Mouse (Mus musculus) intestine, postnatal 0 days (tissue): ENCODE data around the gene Fau. TPM values are rescaled to one million over a fixed set of nuclear protein-coding genes. Genes with fewer than 3 reads are reported as not detected.

Source experiments
- ATAC-seq: fragments of 200-750 bp; cut with Nextera tagmentation; 2 replicates; pipeline ENCODE4 v1.8.0; 2017; ENCODE audit warnings: mild to moderate bottlenecking, moderate TSS enrichment, moderate library complexity
- H3K27ac ChIP-seq: fragments of 300-500 bp; sonication (generic); 2 replicates; pipeline ENCODE4 v1.5.1; 2014; ENCODE audit warnings: mild to moderate bottlenecking, low read depth, low read length, moderate library complexity
- H3K27me3 ChIP-seq: fragments of 300-500 bp; sonication (generic); replicated peaks from 2 replicates; pipeline ENCODE4 v1.6.1; 2014; ENCODE audit warnings: low read length, mixed read lengths; ENCODE audit not compliant: control insufficient read depth, insufficient read depth
- H3K36me3 ChIP-seq: fragments of 300-500 bp; sonication (generic); 2 replicates; pipeline ENCODE4 v1.6.1; 2014; ENCODE audit warnings: mild to moderate bottlenecking, moderate library complexity; ENCODE audit not compliant: control insufficient read depth, insufficient read depth
- H3K4me1 ChIP-seq: fragments of 300-500 bp; sonication (generic); replicated peaks from 2 replicates; pipeline ENCODE4 v1.6.1; 2014; ENCODE audit warnings: antibody characterized with exemption, low read length, mixed read lengths; ENCODE audit not compliant: control insufficient read depth, insufficient read depth
- H3K4me2 ChIP-seq: fragments of 300-500 bp; sonication (generic); replicated peaks from 2 replicates; pipeline ENCODE4 v1.6.1; 2014; ENCODE audit warnings: low read depth, mild to moderate bottlenecking, moderate library complexity
- H3K4me3 ChIP-seq: fragments of 300-500 bp; sonication (generic); 2 replicates; pipeline ENCODE4 v1.5.1; 2014; ENCODE audit warnings: low read depth, low read length
- H3K9ac ChIP-seq: fragments of 300-500 bp; sonication (generic); 2 replicates; pipeline ENCODE4 v1.6.1; 2014; ENCODE audit warnings: mild to moderate bottlenecking, low read depth, low read length
- H3K9me3 ChIP-seq: fragments of 300-500 bp; sonication (generic); 2 replicates; pipeline ENCODE4 v1.6.1; 2016; ENCODE audit warnings: mixed run types; ENCODE audit not compliant: control insufficient read depth
- CTCF ChIP-seq: sonication (generic); IDR thresholded peaks from 2 replicates; pipeline ENCODE4 v1.5.1; 2016; ENCODE audit warnings: low read depth, mild to moderate bottlenecking, control low read depth, antibody characterized with exemption, moderate library complexity
- WGBS: fragments of 180-500 bp; shearing (Covaris S2); extraction: QIAGEN DNeasy Blood & Tissue Kit; methylation state at CpG from one replicate; pipeline ENCODE4 v1.1.7; 2014; 5-methylcytosine and 5-hydroxymethylcytosine counted together
- polyA plus RNA-seq: library from polyadenylated mRNA; unstranded; fragments of >200 nt; fragmentation: Nextera tagmentation; extraction: Ambion mirVana; gene quantifications from 2 replicates; pipeline ENCODE4 v1.2.1, GENCODE M21; 2015

The Fau gene
- polyA plus RNA-seq, 1 experiment from 2014 or later, result 964 TPM

DNA sequence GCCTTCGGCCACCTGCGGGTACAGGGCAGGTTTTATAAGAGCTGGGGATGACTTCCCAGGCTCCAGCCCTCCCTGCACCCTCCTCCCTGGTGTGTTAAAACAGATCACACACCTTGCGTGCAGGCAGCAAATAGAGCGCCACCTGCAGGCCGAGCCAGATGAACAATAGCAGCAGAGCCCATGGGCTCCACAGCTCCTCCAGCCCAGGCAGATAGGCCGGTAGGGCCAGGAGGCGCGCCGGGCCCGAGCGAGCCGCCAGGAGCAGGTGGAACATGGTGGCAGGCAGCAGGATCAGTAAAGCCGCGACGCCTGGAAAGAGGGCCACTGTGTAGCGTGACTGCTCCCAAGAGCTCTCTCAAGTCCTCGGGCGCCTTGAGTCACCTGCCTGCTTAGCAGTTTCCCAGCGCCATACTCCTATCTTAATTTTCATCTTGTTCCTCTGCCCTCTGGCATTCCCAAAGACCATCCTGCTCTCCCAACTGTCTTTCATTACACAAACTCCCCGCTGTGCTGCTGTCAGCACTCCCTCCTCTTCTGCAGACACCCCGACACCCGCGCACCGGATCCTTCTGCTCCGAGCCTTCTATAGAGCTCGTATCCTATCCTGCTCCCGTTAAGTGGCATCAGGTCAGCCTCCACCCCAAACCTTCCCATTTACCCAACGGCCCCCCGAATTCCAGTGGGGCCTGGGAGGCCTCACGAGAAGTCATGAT, 9.5 kb downstream of the Fau start:
- peak; percentile 61 for ATAC-seq
- H3K27ac ChIP-seq, result peak overlapping the region; percentile 75
- 0 out of 2 replicates have a peak, but pooled peaks cover 6% of the 10 kb centered on the region for H3K4me1 ChIP-seq
- H3K27me3 ChIP-seq, result no peaks in the 10 kb centered on the region
- peak overlapping the region; percentile 50 for H3K4me3 ChIP-seq
- peaks cover 29% of the 10 kb centered on the region for H3K36me3 ChIP-seq
- peak overlapping the region; percentile 50 for H3K9ac ChIP-seq
- H3K4me2 ChIP-seq, result peak overlapping the region; percentile 94
- WGBS, result under 1% methylated on average over 30 of the region's 30 CpGs
- no peaks in the 10 kb centered on the region for H3K9me3 ChIP-seq
- peak; percentile 93 for TF ChIP-seq CTCF

DNA sequence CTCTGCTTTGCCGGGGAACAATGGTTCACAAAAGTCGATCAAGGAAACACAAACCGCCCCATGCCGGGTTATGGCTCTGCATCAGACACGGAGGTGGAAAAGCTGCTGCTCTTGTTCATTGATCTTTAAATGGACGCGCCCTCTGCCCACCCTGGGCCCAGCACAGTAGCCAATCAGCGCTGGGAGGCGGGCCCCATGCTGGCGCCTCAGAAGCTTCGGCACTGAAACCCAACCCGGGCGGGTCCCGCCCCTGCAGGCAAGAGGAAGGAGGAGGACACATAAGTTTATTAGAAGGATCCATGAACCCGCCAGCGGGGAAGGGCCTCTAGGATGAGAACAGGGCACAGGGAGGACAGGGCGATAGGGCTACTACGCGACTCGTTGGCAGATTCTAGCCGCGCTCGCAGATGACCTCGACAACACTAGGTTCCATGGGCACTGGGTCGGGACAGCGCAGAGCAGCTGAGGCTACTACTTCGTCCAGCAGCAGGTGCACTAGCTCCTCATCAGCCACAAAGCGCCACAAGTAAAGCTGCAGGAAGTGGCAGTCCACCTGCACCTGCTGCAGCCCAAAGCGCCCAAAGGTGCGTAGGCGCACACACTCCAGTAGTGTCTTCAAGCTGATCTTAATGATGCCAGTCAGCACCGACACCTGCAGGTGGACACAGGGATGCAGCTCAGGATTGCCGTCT, 10.2 kb downstream of the Fau start, which contains the start of gene Tm7sf2:
Gene Tm7sf2, minus strand, starts transcription at position 650 of the 692 bp plus-strand sequence.
- H3K36me3 ChIP-seq, result peaks cover 34% of the 10 kb centered on the region
- WGBS, result 6% methylated on average over 33 of the region's 33 CpGs
- no peaks in the 10 kb centered on the region for H3K4me1 ChIP-seq
- H3K9me3 ChIP-seq, result no peaks in the 10 kb centered on the region
- H3K27me3 ChIP-seq, result no peaks in the 10 kb centered on the region
- TF ChIP-seq CTCF, result peak; percentile 23
- ATAC-seq, result peak; percentile 90
- H3K4me3 ChIP-seq, result peak within 1 kb of the TSS; percentile 50
- peak within 1 kb of the TSS; percentile 94 for H3K4me2 ChIP-seq
- H3K9ac ChIP-seq, result peak within 1 kb of the TSS; percentile 50
- peak within 1 kb of the TSS; percentile 75 for H3K27ac ChIP-seq

DNA sequence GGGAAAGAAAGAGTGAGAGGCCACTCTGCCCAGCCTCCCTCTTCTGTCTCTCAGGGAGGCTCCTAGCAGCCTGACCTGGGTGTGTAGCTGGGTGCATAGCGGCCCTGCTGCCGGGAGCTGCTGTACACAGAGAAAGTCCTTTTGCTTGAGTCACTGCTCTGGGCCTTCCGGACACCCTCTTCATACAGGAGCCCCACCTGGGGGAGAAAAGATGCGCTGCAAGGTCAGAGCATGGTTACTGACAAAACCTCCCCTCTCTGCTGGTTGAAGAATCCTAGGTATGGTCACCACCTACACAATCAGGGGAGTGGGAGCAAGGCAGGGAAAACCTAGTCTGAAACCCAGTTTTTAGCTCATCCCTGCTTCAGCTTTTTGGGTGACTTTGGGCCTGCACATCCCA, 11.3 kb downstream of the Fau start:
- ATAC-seq, result no peak
- peak; percentile 23; the same call in 1 of the 2 replicates for TF ChIP-seq CTCF
- WGBS, result 66% methylated on average over 4 of the region's 4 CpGs

DNA sequence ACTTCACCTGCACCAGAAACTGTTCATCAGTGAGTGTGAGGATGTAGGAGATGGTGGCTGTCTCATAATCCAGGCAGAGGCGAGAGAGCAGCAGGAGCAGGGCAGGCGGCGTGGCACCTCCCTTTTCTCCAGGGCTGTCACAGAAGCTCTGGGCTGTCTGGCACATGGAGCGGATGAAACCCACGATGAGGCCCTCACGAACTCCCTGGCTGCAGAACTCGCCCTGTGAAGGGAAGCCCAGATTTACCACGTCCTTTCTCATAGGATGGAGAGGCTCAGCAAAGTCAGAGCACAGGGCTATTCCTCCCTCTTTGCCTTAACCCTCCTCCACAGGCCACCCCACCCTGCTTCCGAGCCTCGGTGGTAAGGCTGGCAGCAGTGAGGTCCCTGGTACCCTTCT, 12.2 kb downstream of the Fau start:
- no peak for ATAC-seq
- Histone ChIP-seq H3K27ac (no peak overlapping the region), H3K9me3 (no peaks in the 10 kb centered on the region), H3K4me3 (no peak overlapping the region), H3K4me1 (no peaks in the 10 kb centered on the region), H3K27me3 (no peaks in the 10 kb centered on the region), H3K36me3 (peaks cover 37% of the 10 kb centered on the region), H3K9ac (no peak overlapping the region), H3K4me2 (no peak overlapping the region)
- WGBS, result 88% methylated on average over 10 of the region's 10 CpGs
- no peak for TF ChIP-seq CTCF

More for the DNA sequence above, 11.3 kb downstream of the Fau start:
- Histone ChIP-seq H3K27ac (no peak overlapping the region), H3K4me3 (no peak overlapping the region), H3K4me1 (no peaks in the 10 kb centered on the region), H3K27me3 (no peaks in the 10 kb centered on the region), H3K9ac (no peak overlapping the region), H3K9me3 (no peaks in the 10 kb centered on the region), H3K36me3 (peaks cover 37% of the 10 kb centered on the region), H3K4me2 (no peak overlapping the region)

GRCm38 (mm10) chr19:6070571-6071250, 13.1 kb downstream of the Fau start:
- ATAC-seq, result no peak
- Histone ChIP-seq H3K4me2 (no peak overlapping the region), H3K4me1 (no peaks in the 10 kb centered on the region), H3K27ac (no peak overlapping the region), H3K9me3 (no peaks in the 10 kb centered on the region), H3K4me3 (no peak overlapping the region), H3K9ac (no peak overlapping the region), H3K36me3 (peaks cover 37% of the 10 kb centered on the region), H3K27me3 (no peaks in the 10 kb centered on the region)
- 91% methylated on average over 31 of the region's 31 CpGs for WGBS
- TF ChIP-seq CTCF, result no peak

DNA sequence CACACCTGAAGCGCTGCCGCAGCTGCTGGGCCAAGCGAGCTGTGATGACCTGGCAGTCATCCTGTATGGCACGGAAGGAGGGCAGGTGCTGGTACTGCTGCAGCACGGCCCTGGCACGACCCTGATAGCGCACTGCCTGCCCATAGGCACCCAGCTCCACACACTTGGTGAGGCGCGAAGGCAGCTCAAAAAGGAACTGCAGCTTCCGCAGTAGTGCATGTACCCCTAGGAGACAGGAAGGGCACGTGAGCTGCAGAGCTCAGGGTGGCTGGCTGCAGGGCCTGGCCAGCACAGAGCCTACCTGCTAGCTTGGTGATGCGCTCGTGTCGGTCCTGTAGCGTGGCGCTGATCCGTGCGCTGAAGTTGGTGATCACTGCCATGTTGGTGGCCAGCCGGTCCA, 13.6 kb downstream of the Fau start:
- no peak for ATAC-seq
- Histone ChIP-seq H3K4me3 (no peak overlapping the region), H3K4me1 (0 out of 2 replicates have a peak, but pooled peaks cover 2% of the 10 kb centered on the region), H3K27me3 (no peaks in the 10 kb centered on the region), H3K4me2 (no peak overlapping the region), H3K9ac (no peak overlapping the region), H3K27ac (no peak overlapping the region), H3K9me3 (no peaks in the 10 kb centered on the region), H3K36me3 (peaks cover 37% of the 10 kb centered on the region)
- TF ChIP-seq CTCF, result no peak
- WGBS, result 92% methylated on average over 19 of the region's 19 CpGs
